Mouse (Mus musculus) effector memory CD4-positive, alpha-beta T cell, adult 5 months (primary cell): ENCODE data around the gene Gm20773. TPM values are rescaled to one million over a fixed set of nuclear protein-coding genes. Genes with fewer than 3 reads are reported as not detected.

Experiments used
- polyA plus RNA-seq: library from polyadenylated mRNA; unstranded; fragments of 100-300 nt; shearing (Covaris generic); gene quantifications from one replicate; pipeline ENCODE4 v1.2.1, GENCODE M21; 2017

Gene Gm20773
- not detected for polyA plus RNA-seq

DNA sequence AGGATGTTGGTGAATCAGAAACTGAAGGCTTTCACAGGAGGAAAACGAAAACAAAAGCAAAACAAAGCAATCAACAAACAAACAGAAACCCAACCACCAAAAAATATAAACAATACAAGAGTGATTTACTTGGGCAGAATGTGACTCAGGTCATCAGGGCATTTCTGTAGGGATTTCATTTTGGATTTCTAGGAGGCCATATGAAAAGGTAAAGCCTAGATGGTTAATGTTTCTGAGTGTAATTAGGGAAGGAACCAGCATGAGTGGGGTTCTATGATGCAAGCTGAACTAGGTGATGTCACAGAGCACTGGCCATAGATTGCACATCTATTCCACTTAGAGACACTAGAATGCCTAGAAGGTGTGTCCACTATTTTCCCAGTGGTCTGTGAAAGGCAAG, at the start of gene Gm20773:
Gm20773 (plus strand) TSS at position 301 of the 400 bp plus-strand sequence.

GRCm38 (mm10) chrY:13465479-13465878, 28.3 kb upstream of the Gm20773 start, which contains the start of gene Gm21866:
TSS of gene Gm21866 (minus strand) at chrY:13465579.

Other genes with a start within 250 kb of the Gm20773 start
- gene Gm21440, start 241.6 kb upstream of the Gm20773 start, polyA plus RNA-seq: not detected
- gene Gm21454, start 241.6 kb upstream of the Gm20773 start, polyA plus RNA-seq: not detected
- not detected for gene Gm21725, start 145.0 kb upstream of the Gm20773 start, polyA plus RNA-seq
- not detected for gene Gm21866, start 28.4 kb upstream of the Gm20773 start, polyA plus RNA-seq